Mouse (Mus musculus): ENCODE data around the gene Plcd3.

Gene Plcd3

GRCm38 (mm10) chr11:103101481-103101865 lies at the start of gene Plcd3, which contains the start of gene Acbd4:
TSS of gene Plcd3 (minus strand) at chr11:103101658.
TSS of gene Acbd4 (plus strand) at chr11:103101682.
- DNase-seq (ENCODE audit: low spot score in 2 of 2), result peak in 1 of 2 experiments; percentile 73

GRCm38 (mm10) chr11:103149771-103150170 lies 48.3 kb upstream of the Plcd3 start:
- DNase-seq (ENCODE audit: low spot score in 2 of 2), result no peak

- DNase-seq (ENCODE audit: low spot score in 2 of 2), result no peak
Observed at GRCm38 (mm10) chr11:103147766-103148165, 46.3 kb upstream of the Plcd3 start.

GRCm38 (mm10) chr11:103146386-103146785 lies 44.9 kb upstream of the Plcd3 start:
- no peak for DNase-seq (ENCODE audit: low spot score in 2 of 2)

- no peak for DNase-seq (ENCODE audit: low spot score in 2 of 2)
Observed at GRCm38 (mm10) chr11:103144309-103145285, 43.1 kb upstream of the Plcd3 start.

- DNase-seq (ENCODE audit: low spot score in 2 of 2), result peak; percentile 84 to 93
Observed at GRCm38 (mm10) chr11:103142441-103143182, 41.2 kb upstream of the Plcd3 start.

GRCm38 (mm10) chr11:103141944-103142255 lies 40.4 kb upstream of the Plcd3 start:
- DNase-seq (ENCODE audit: low spot score in 2 of 2), result no peak

- DNase-seq (ENCODE audit: low spot score in 2 of 2), result no peak
Observed at GRCm38 (mm10) chr11:103141101-103141943, 39.9 kb upstream of the Plcd3 start.

- no peak for DNase-seq (ENCODE audit: low spot score in 2 of 2)
Observed at GRCm38 (mm10) chr11:103140763-103141100, 39.3 kb upstream of the Plcd3 start.

- DNase-seq (ENCODE audit: low spot score in 2 of 2), result no peak
Observed at GRCm38 (mm10) chr11:103139951-103140762, 38.7 kb upstream of the Plcd3 start.

GRCm38 (mm10) chr11:103136039-103136577 lies 34.6 kb upstream of the Plcd3 start:
- no peak for DNase-seq (ENCODE audit: low spot score in 2 of 2)

- DNase-seq (ENCODE audit: low spot score in 2 of 2), result no peak
Observed at GRCm38 (mm10) chr11:103134221-103134620, 32.8 kb upstream of the Plcd3 start.

- no peak for DNase-seq (ENCODE audit: low spot score in 2 of 2)
Observed at GRCm38 (mm10) chr11:103133456-103134185, 32.2 kb upstream of the Plcd3 start.

GRCm38 (mm10) chr11:103132576-103133455 lies 31.4 kb upstream of the Plcd3 start:
- DNase-seq (ENCODE audit: low spot score in 2 of 2), result peak; percentile 99 to 100

GRCm38 (mm10) chr11:103131701-103132575 lies 30.5 kb upstream of the Plcd3 start, which contains the start of gene Hexim2:
TSS of gene Hexim2 (plus strand) at chr11:103132429.
- peak in 1 of 2 experiments; percentile 63 for DNase-seq (ENCODE audit: low spot score in 2 of 2)

- no peak for DNase-seq (ENCODE audit: low spot score in 2 of 2)
Observed at GRCm38 (mm10) chr11:103120315-103120714, 18.9 kb upstream of the Plcd3 start.

GRCm38 (mm10) chr11:103119609-103120008 lies 18.2 kb upstream of the Plcd3 start:
- DNase-seq (ENCODE audit: low spot score in 2 of 2), result no peak

GRCm38 (mm10) chr11:103118866-103119265 lies 17.4 kb upstream of the Plcd3 start:
- DNase-seq (ENCODE audit: low spot score in 2 of 2), result no peak

Data from left cerebral cortex, adult 9 months (tissue).